Mouse (Mus musculus): Measurements from ENCODE around the gene Ppp1r18.

DNA sequence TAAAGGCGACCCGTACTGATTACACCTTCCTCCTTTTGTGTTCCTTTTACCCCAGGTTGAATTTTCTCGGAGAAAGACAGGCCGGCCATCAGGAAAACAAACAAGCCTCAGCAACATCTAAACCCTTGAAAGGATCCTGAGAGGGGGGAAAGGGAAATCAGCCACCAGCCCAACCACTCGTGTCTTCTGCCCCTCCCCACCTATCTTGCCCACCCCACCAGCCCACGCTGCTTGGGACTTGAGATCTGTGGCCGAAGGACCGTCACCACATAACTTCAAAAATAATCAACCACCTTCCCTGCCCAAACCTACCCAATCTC lies 51.7 kb downstream of the Ppp1r18 start:
- TF ChIP-seq CTCF (IDR thresholded peaks at IDR 0.05; ENCODE audit: low read depth, low read length) (no peak), POLR2A (IDR thresholded peaks at IDR 0.05; ENCODE audit: extremely low read depth, insufficient read depth, low read length) (no peak)
